Mouse (Mus musculus) brown adipose tissue, adult 24 weeks (tissue): Measurements from ENCODE around the gene Pllp. TPM values are rescaled to one million over a fixed set of nuclear protein-coding genes. Genes with fewer than 3 reads are reported as not detected.

Experiments used
- H3K27ac ChIP-seq: fragments of 200-500 bp; replicated peaks from 2 replicates; pipeline ENCODE4 v1.5.1; 2012; ENCODE audit warnings: low read depth, mild to moderate bottlenecking, low read length
- H3K4me1 ChIP-seq: fragments of 200-500 bp; 2 replicates; pipeline ENCODE4 v1.6.1; 2012; ENCODE audit warnings: low read length, mixed read lengths; ENCODE audit not compliant: control insufficient read depth, insufficient read depth, insufficient read length
- H3K4me3 ChIP-seq: fragments of 200-500 bp; 2 replicates; pipeline ENCODE4 v1.5.1; 2012; ENCODE audit warnings: low read depth, mild to moderate bottlenecking, low read length, moderate library complexity; ENCODE audit not compliant: insufficient read depth
- polyA plus RNA-seq: library from polyadenylated mRNA; stranded (reverse); fragments of >200 nt; gene quantifications from 2 replicates; pipeline ENCODE4 v1.2.4, GENCODE M21; 2012; ENCODE audit not compliant: missing spikeins, insufficient read depth, insufficient read length

Pllp gene
- polyA plus RNA-seq, 1 experiment: 1.9 TPM

GRCm38 (mm10) chr8:94711160-94711718, 15.2 kb upstream of the Pllp start:
- Histone ChIP-seq H3K4me1 (peaks cover 17% of the 10 kb centered on the region), H3K27ac (peak overlapping the region; percentile 82), H3K4me3 (peak overlapping the region; percentile 24)

- Histone ChIP-seq H3K4me3 (no peak overlapping the region), H3K27ac (no peak overlapping the region), H3K4me1 (peaks cover 15% of the 10 kb centered on the region)
These were observed 14.3 kb upstream of the Pllp start for GRCm38 (mm10) chr8:94710336-94710735.

GRCm38 (mm10) chr8:94706732-94707395, 10.8 kb upstream of the Pllp start:
- Histone ChIP-seq H3K4me1 (peaks cover 12% of the 10 kb centered on the region), H3K4me3 (no peak overlapping the region), H3K27ac (peak overlapping the region; percentile 80)

GRCm38 (mm10) chr8:94705581-94706245, 9.6 kb upstream of the Pllp start:
- peak overlapping the region; percentile 80 for H3K27ac ChIP-seq

GRCm38 (mm10) chr8:94704669-94704984, 8.5 kb upstream of the Pllp start:
- no peak overlapping the region for H3K27ac ChIP-seq
- H3K4me1 ChIP-seq: peaks cover 12% of the 10 kb centered on the region
- H3K4me3 ChIP-seq: peak overlapping the region; percentile 48

More at GRCm38 (mm10) chr8:94705581-94706245, 9.6 kb upstream of the Pllp start:
- Histone ChIP-seq H3K4me3 (peak overlapping the region; percentile 4; the same call in 1 of the 2 replicates), H3K4me1 (peaks cover 12% of the 10 kb centered on the region)

- Histone ChIP-seq H3K4me3 (peak overlapping the region; percentile 48), H3K27ac (no peak overlapping the region), H3K4me1 (peaks cover 12% of the 10 kb centered on the region)
These were observed 8.0 kb upstream of the Pllp start for GRCm38 (mm10) chr8:94703972-94704668.

- peaks cover 12% of the 10 kb centered on the region for H3K4me1 ChIP-seq
- H3K4me3 ChIP-seq: peak overlapping the region; percentile 70
- H3K27ac ChIP-seq: no peak overlapping the region
These were observed 7.1 kb upstream of the Pllp start for GRCm38 (mm10) chr8:94702844-94703813.

- Histone ChIP-seq H3K4me3 (no peak overlapping the region), H3K27ac (no peak overlapping the region), H3K4me1 (peaks cover 8% of the 10 kb centered on the region)
These were observed 6.1 kb upstream of the Pllp start for GRCm38 (mm10) chr8:94702156-94702555.

- H3K27ac ChIP-seq: no peak overlapping the region
- no peak overlapping the region for H3K4me3 ChIP-seq
- H3K4me1 ChIP-seq: peaks cover 5% of the 10 kb centered on the region; the same call in 1 of the 2 replicates
These were observed 4.4 kb upstream of the Pllp start for GRCm38 (mm10) chr8:94700421-94700935.

- Histone ChIP-seq H3K4me3 (no peak overlapping the region), H3K4me1 (peaks cover 5% of the 10 kb centered on the region; the same call in 1 of the 2 replicates), H3K27ac (no peak overlapping the region)
These were observed 3.3 kb upstream of the Pllp start for GRCm38 (mm10) chr8:94699366-94699765.

- no peak overlapping the region for H3K27ac ChIP-seq
- H3K4me1 ChIP-seq: peaks cover 5% of the 10 kb centered on the region; the same call in 1 of the 2 replicates
- no peak overlapping the region for H3K4me3 ChIP-seq
These were observed 1.9 kb upstream of the Pllp start for GRCm38 (mm10) chr8:94697956-94698355.

- H3K4me3 ChIP-seq: no peak overlapping the region
- H3K27ac ChIP-seq: no peak overlapping the region
- peaks cover 5% of the 10 kb centered on the region; the same call in 1 of the 2 replicates for H3K4me1 ChIP-seq
These were observed 488 bp upstream of the Pllp start for GRCm38 (mm10) chr8:94696566-94696965.

- Histone ChIP-seq H3K4me3 (peak overlapping the region; percentile 41), H3K4me1 (peaks cover 5% of the 10 kb centered on the region; the same call in 1 of the 2 replicates), H3K27ac (no peak overlapping the region)
These were observed 611 bp downstream of the Pllp start for GRCm38 (mm10) chr8:94695341-94695993.

- Histone ChIP-seq H3K27ac (no peak overlapping the region), H3K4me1 (peaks cover 5% of the 10 kb centered on the region; the same call in 1 of the 2 replicates), H3K4me3 (no peak overlapping the region)
These were observed 1.4 kb downstream of the Pllp start for GRCm38 (mm10) chr8:94694701-94695100.
